Mouse (Mus musculus) limb, embryonic 12.5 days (tissue): ENCODE measurements at regions not wholly inside any gene's neighbourhood (a gene's known extent, or its start where the extent isn't known, plus 50 kb on each side); places are given as distances from the start of the nearest gene placed in this dataset.

ENCODE experiments used
- ATAC-seq: fragments of 200-750 bp; cut with Nextera tagmentation; 2 replicates; pipeline ENCODE4 v1.8.0; 2017; ENCODE audit warnings: low read depth, moderate TSS enrichment; ENCODE audit not compliant: insufficient number of reproducible peaks, insufficient read depth, low FRiP score, low TSS enrichment
- H3K27ac ChIP-seq: fragments of 300-500 bp; sonication (generic); 2 replicates; pipeline ENCODE4 v1.5.1; 2016; ENCODE audit warnings: mild to moderate bottlenecking, moderate library complexity
- H3K27me3 ChIP-seq: fragments of 300-500 bp; sonication (generic); 2 replicates; pipeline ENCODE4 v1.6.1; 2016; ENCODE audit warnings: mild to moderate bottlenecking, moderate library complexity
- H3K36me3 ChIP-seq: fragments of 300-500 bp; sonication (generic); 2 replicates; pipeline ENCODE4 v1.6.1; 2016; ENCODE audit warnings: mild to moderate bottlenecking, moderate library complexity
- H3K4me1 ChIP-seq: fragments of 300-500 bp; sonication (generic); replicated peaks from 2 replicates; pipeline ENCODE4 v1.6.1; 2016
- H3K4me2 ChIP-seq: fragments of 300-500 bp; sonication (generic); 2 replicates; pipeline ENCODE4 v1.6.1; 2016; ENCODE audit warnings: mild to moderate bottlenecking, moderate library complexity
- H3K4me3 ChIP-seq: fragments of 300-500 bp; sonication (generic); replicated peaks from 2 replicates; pipeline ENCODE4 v1.5.1; 2016; ENCODE audit warnings: mild to moderate bottlenecking
- H3K9ac ChIP-seq: fragments of 300-500 bp; sonication (generic); replicated peaks from 2 replicates; pipeline ENCODE4 v1.6.1; 2016; ENCODE audit warnings: mild to moderate bottlenecking, moderate library complexity
- H3K9me3 ChIP-seq: fragments of 300-500 bp; sonication (generic); 2 replicates; pipeline ENCODE4 v1.6.1; 2016; ENCODE audit warnings: mild to moderate bottlenecking, moderate library complexity
- WGBS: fragments of 180-500 bp; shearing (Covaris S2); methylation state at CpG from one replicate; pipeline ENCODE4 v1.1.7; 2016; 5-methylcytosine and 5-hydroxymethylcytosine counted together

- H3K27ac ChIP-seq = no peak overlapping the region
- H3K36me3 ChIP-seq = no peaks in the 10 kb centered on the region
- H3K9ac ChIP-seq = no peak overlapping the region
- no peak for ATAC-seq
- no peaks in the 10 kb centered on the region for H3K9me3 ChIP-seq
- H3K4me1 ChIP-seq = no peaks in the 10 kb centered on the region
- H3K4me3 ChIP-seq = no peak overlapping the region
- H3K4me2 ChIP-seq = no peak overlapping the region
- no peaks in the 10 kb centered on the region for H3K27me3 ChIP-seq
Observed at GRCm38 (mm10) chr2:101074990-101075389, 549.5 kb upstream of the Rag2 start.

- Histone ChIP-seq H3K9ac (no peak overlapping the region), H3K4me1 (no peaks in the 10 kb centered on the region), H3K4me3 (no peak overlapping the region), H3K36me3 (no peaks in the 10 kb centered on the region), H3K9me3 (no peaks in the 10 kb centered on the region), H3K27me3 (no peaks in the 10 kb centered on the region), H3K4me2 (no peak overlapping the region), H3K27ac (no peak overlapping the region)
- ATAC-seq = no peak
- WGBS = 73% methylated on average over 1 of the region's 1 CpGs
Observed at GRCm38 (mm10) chr2:101080231-101080630, 544.3 kb upstream of the Rag2 start.

GRCm38 (mm10) chr2:101083813-101084212 lies 540.7 kb upstream of the Rag2 start:
- Histone ChIP-seq H3K27me3 (no peaks in the 10 kb centered on the region), H3K27ac (no peak overlapping the region), H3K9ac (no peak overlapping the region), H3K4me3 (no peak overlapping the region), H3K4me1 (no peaks in the 10 kb centered on the region), H3K9me3 (no peaks in the 10 kb centered on the region), H3K4me2 (no peak overlapping the region), H3K36me3 (no peaks in the 10 kb centered on the region)
- no peak for ATAC-seq

- Histone ChIP-seq H3K4me3 (no peak overlapping the region), H3K9me3 (no peaks in the 10 kb centered on the region), H3K27me3 (no peaks in the 10 kb centered on the region), H3K4me2 (no peak overlapping the region), H3K27ac (no peak overlapping the region), H3K9ac (no peak overlapping the region), H3K4me1 (no peaks in the 10 kb centered on the region), H3K36me3 (no peaks in the 10 kb centered on the region)
- no peak for ATAC-seq
- 89% methylated on average over 1 of the region's 1 CpGs for WGBS
Observed at GRCm38 (mm10) chr2:101084648-101085047, 539.9 kb upstream of the Rag2 start.

GRCm38 (mm10) chr2:101107183-101107872 lies 517.2 kb upstream of the Rag2 start:
- WGBS = 71% methylated on average over 1 of the region's 1 CpGs
- no peaks in the 10 kb centered on the region for H3K9me3 ChIP-seq

GRCm38 (mm10) chr2:101136867-101137266 lies 487.7 kb upstream of the Rag2 start:
- Histone ChIP-seq H3K4me3 (no peak overlapping the region), H3K9me3 (no peaks in the 10 kb centered on the region), H3K36me3 (no peaks in the 10 kb centered on the region), H3K4me1 (no peaks in the 10 kb centered on the region), H3K9ac (no peak overlapping the region), H3K4me2 (no peak overlapping the region), H3K27me3 (no peaks in the 10 kb centered on the region), H3K27ac (no peak overlapping the region)
- WGBS = 9% methylated on average over 1 of the region's 1 CpGs
- peak; percentile 59; the same call in 1 of the 2 replicates for ATAC-seq

More at GRCm38 (mm10) chr2:101107183-101107872, 517.2 kb upstream of the Rag2 start:
- H3K9ac ChIP-seq = no peak overlapping the region
- no peak overlapping the region for H3K27ac ChIP-seq
- no peaks in the 10 kb centered on the region for H3K36me3 ChIP-seq
- no peak overlapping the region for H3K4me3 ChIP-seq
- no peak for ATAC-seq
- no peaks in the 10 kb centered on the region for H3K4me1 ChIP-seq
- no peaks in the 10 kb centered on the region for H3K27me3 ChIP-seq
- no peak overlapping the region for H3K4me2 ChIP-seq

GRCm38 (mm10) chr2:101139931-101140330 lies 484.6 kb upstream of the Rag2 start:
- Histone ChIP-seq H3K9ac (no peak overlapping the region), H3K9me3 (no peaks in the 10 kb centered on the region), H3K36me3 (no peaks in the 10 kb centered on the region), H3K4me2 (no peak overlapping the region), H3K4me3 (no peak overlapping the region), H3K27me3 (no peaks in the 10 kb centered on the region), H3K4me1 (no peaks in the 10 kb centered on the region), H3K27ac (no peak overlapping the region)
- ATAC-seq = no peak
- WGBS = 89% methylated on average over 1 of the region's 1 CpGs

- Histone ChIP-seq H3K4me2 (no peak overlapping the region), H3K36me3 (no peaks in the 10 kb centered on the region)
- WGBS = 82% methylated on average over 5 of the region's 5 CpGs
Observed at GRCm38 (mm10) chr2:101156755-101157271, 467.7 kb upstream of the Rag2 start.

GRCm38 (mm10) chr2:101159276-101159675 lies 465.2 kb upstream of the Rag2 start:
- no peak overlapping the region for H3K4me3 ChIP-seq
- no peaks in the 10 kb centered on the region for H3K4me1 ChIP-seq
- no peak overlapping the region for H3K27ac ChIP-seq
- no peak overlapping the region for H3K9ac ChIP-seq
- ATAC-seq = no peak
- 35% methylated on average over 4 of the region's 4 CpGs for WGBS
- no peaks in the 10 kb centered on the region for H3K9me3 ChIP-seq
- H3K36me3 ChIP-seq = no peaks in the 10 kb centered on the region
- H3K4me2 ChIP-seq = no peak overlapping the region
- H3K27me3 ChIP-seq = no peaks in the 10 kb centered on the region

More at GRCm38 (mm10) chr2:101156755-101157271, 467.7 kb upstream of the Rag2 start:
- no peak for ATAC-seq
- H3K4me3 ChIP-seq = no peak overlapping the region
- no peaks in the 10 kb centered on the region for H3K27me3 ChIP-seq
- H3K4me1 ChIP-seq = no peaks in the 10 kb centered on the region
- no peak overlapping the region for H3K9ac ChIP-seq
- H3K27ac ChIP-seq = no peak overlapping the region
- no peaks in the 10 kb centered on the region for H3K9me3 ChIP-seq

GRCm38 (mm10) chr2:101165942-101166341 lies 458.6 kb upstream of the Rag2 start:
- Histone ChIP-seq H3K4me1 (no peaks in the 10 kb centered on the region), H3K36me3 (no peaks in the 10 kb centered on the region), H3K9ac (no peak overlapping the region), H3K27ac (no peak overlapping the region), H3K4me2 (no peak overlapping the region), H3K4me3 (no peak overlapping the region), H3K9me3 (no peaks in the 10 kb centered on the region), H3K27me3 (no peaks in the 10 kb centered on the region)
- 73% methylated on average over 6 of the region's 6 CpGs for WGBS
- no peak for ATAC-seq

GRCm38 (mm10) chr2:101172806-101173205 lies 451.7 kb upstream of the Rag2 start:
- no peak overlapping the region for H3K27ac ChIP-seq
- H3K9me3 ChIP-seq = no peaks in the 10 kb centered on the region
- no peaks in the 10 kb centered on the region for H3K36me3 ChIP-seq
- no peak overlapping the region for H3K4me3 ChIP-seq
- WGBS = 41% methylated on average over 6 of the region's 6 CpGs
- H3K9ac ChIP-seq = no peak overlapping the region
- ATAC-seq = no peak
- no peak overlapping the region for H3K4me2 ChIP-seq
- no peaks in the 10 kb centered on the region for H3K27me3 ChIP-seq
- H3K4me1 ChIP-seq = no peaks in the 10 kb centered on the region

- no peaks in the 10 kb centered on the region for H3K36me3 ChIP-seq
- no peaks in the 10 kb centered on the region for H3K27me3 ChIP-seq
- H3K27ac ChIP-seq = no peak overlapping the region
- WGBS = 77% methylated on average over 3 of the region's 3 CpGs
- no peak overlapping the region for H3K9ac ChIP-seq
- no peak overlapping the region for H3K4me3 ChIP-seq
- no peak overlapping the region for H3K4me2 ChIP-seq
- no peaks in the 10 kb centered on the region for H3K4me1 ChIP-seq
- H3K9me3 ChIP-seq = no peaks in the 10 kb centered on the region
- ATAC-seq = no peak
Observed at GRCm38 (mm10) chr2:101175124-101175523, 449.4 kb upstream of the Rag2 start.
